Mouse (Mus musculus) splenic B cell, adult 2 months (primary cell): ENCODE data around the gene Emilin3.

ENCODE experiments used
- DNase-seq: peaks from one replicate; pipeline ENCODE4 v3.0.0-alpha.2; 2011; ENCODE audit warnings: low read depth, low spot score
- H3K27me3 ChIP-seq: 2 replicates; pipeline ENCODE4 v1.6.1; 2012; ENCODE audit warnings: mild to moderate bottlenecking, low read length, moderate library complexity, mixed read lengths; ENCODE audit not compliant: control insufficient read depth, poor library complexity, insufficient read depth, severe bottlenecking
- H3K36me3 ChIP-seq: 2 replicates; pipeline ENCODE4 v1.6.1; 2012; ENCODE audit warnings: mild to moderate bottlenecking, low read length, moderate library complexity, mixed read lengths; ENCODE audit not compliant: control insufficient read depth, poor library complexity, insufficient read depth, severe bottlenecking

Gene Emilin3

GRCm38 (mm10) chr2:160872395-160872794, 39.7 kb downstream of the Emilin3 start:
- Histone ChIP-seq H3K27me3 (no peaks in the 10 kb centered on the region), H3K36me3 (no peaks in the 10 kb centered on the region)
- DNase-seq: peak; percentile 73

- H3K36me3 ChIP-seq: no peaks in the 10 kb centered on the region
- no peaks in the 10 kb centered on the region for H3K27me3 ChIP-seq
- no peak for DNase-seq
These were observed 40.8 kb downstream of the Emilin3 start for GRCm38 (mm10) chr2:160871310-160871709.

- DNase-seq: no peak
- Histone ChIP-seq H3K27me3 (no peaks in the 10 kb centered on the region), H3K36me3 (no peaks in the 10 kb centered on the region)
These were observed 42.7 kb downstream of the Emilin3 start for GRCm38 (mm10) chr2:160869446-160869845.

- DNase-seq: no peak
These were observed 46.9 kb downstream of the Emilin3 start for GRCm38 (mm10) chr2:160865266-160865665.

GRCm38 (mm10) chr2:160864112-160864511, 48.0 kb downstream of the Emilin3 start:
- peak; percentile 36 for DNase-seq
- no peaks in the 10 kb centered on the region for H3K36me3 ChIP-seq
- H3K27me3 ChIP-seq: no peaks in the 10 kb centered on the region

More at GRCm38 (mm10) chr2:160865266-160865665, 46.9 kb downstream of the Emilin3 start:
- no peaks in the 10 kb centered on the region for H3K27me3 ChIP-seq
- H3K36me3 ChIP-seq: no peaks in the 10 kb centered on the region

GRCm38 (mm10) chr2:160860363-160860762, 51.8 kb downstream of the Emilin3 start:
- DNase-seq: no peak
- Histone ChIP-seq H3K27me3 (no peaks in the 10 kb centered on the region), H3K36me3 (no peaks in the 10 kb centered on the region)
